In genomic region chr9:83572870-83573269, GRCm38 (mm10) we compare ENCODE assay signal across 14 mouse cellular contexts. TPM values are rescaled to one million over a fixed set of nuclear protein-coding genes. Genes with fewer than 3 reads are reported as not detected.
DNase-seq lines count a peak whose midpoint lies in the region; ATAC-seq lines count a peak whose summit lies in the region.
"Had no signal": no experiment of that assay in that cellular context is flagged by ENCODE, and none has a peak within 500 bp of the region (broad histone marks: within the 10 kb centered on the region; RNA-seq: fewer than 3 reads in every experiment).

No protein-coding gene starts in this region.

- H3K9ac ChIP-seq in heart, embryonic 16.5 days (ENCODE audit: low read length) = no peak overlapping the region
- no peak overlapping the region for H3K9ac ChIP-seq in intestine, embryonic 15.5 days
- H3K9ac ChIP-seq: hindbrain, embryonic 14.5 days; neural tube, embryonic 15.5 days had no signal

- no peak for DNase-seq in heart, postnatal 25 days (ENCODE audit: low spot score)
- DNase-seq in urinary bladder, postnatal 4 days (ENCODE audit: low spot score in 2 of 2) = no peak
- no peak for DNase-seq in layer of hippocampus, adult 18-20 months (ENCODE audit: low spot score in 2 of 2)
- DNase-seq: adrenal gland, adult 8-10 months; cerebellum, adult 9-10 months; liver; thymus, adult 18-20 months had no signal

- WGBS in heart, embryonic 16.5 days = 46% methylated on average over 2 of the region's 2 CpGs
- WGBS in intestine, embryonic 15.5 days = 25% methylated on average over 2 of the region's 2 CpGs

- H3K9me3 ChIP-seq in heart, embryonic 16.5 days (replicated peaks; ENCODE audit: control insufficient read depth, low read length) = no peaks in the 10 kb centered on the region
- no peaks in the 10 kb centered on the region for H3K9me3 ChIP-seq in megakaryocyte, embryonic 14.5 days
- H3K9me3 ChIP-seq in intestine, embryonic 15.5 days = no peaks in the 10 kb centered on the region
- H3K9me3 ChIP-seq: neural tube, embryonic 15.5 days had no signal

- H3K36me3 ChIP-seq in heart, embryonic 16.5 days (ENCODE audit: control insufficient read depth, insufficient read depth) = no peaks in the 10 kb centered on the region
- H3K36me3 ChIP-seq in megakaryocyte, embryonic 14.5 days (replicated peaks; ENCODE audit: low read length) = peaks cover 45% of the 10 kb centered on the region
- no peaks in the 10 kb centered on the region for H3K36me3 ChIP-seq in intestine, embryonic 15.5 days
- H3K36me3 ChIP-seq: neural tube, embryonic 15.5 days had no signal

- H3K27me3 ChIP-seq in heart, embryonic 16.5 days (ENCODE audit: control insufficient read depth, insufficient read depth, low read length) = no peaks in the 10 kb centered on the region
- no peaks in the 10 kb centered on the region for H3K27me3 ChIP-seq in megakaryocyte, embryonic 14.5 days (replicated peaks)
- H3K27me3 ChIP-seq in intestine, embryonic 15.5 days (replicated peaks) = no peaks in the 10 kb centered on the region
- H3K27me3 ChIP-seq: neural tube, embryonic 15.5 days had no signal

- no peak overlapping the region for H3K4me2 ChIP-seq in heart, embryonic 16.5 days (ENCODE audit: low read depth, low read length)
- H3K4me2 ChIP-seq in intestine, embryonic 15.5 days (replicated peaks) = no peak overlapping the region
- H3K4me2 ChIP-seq: hindbrain, embryonic 14.5 days; neural tube, embryonic 15.5 days had no signal

- no peak overlapping the region for H3K4me3 ChIP-seq in heart, embryonic 16.5 days (ENCODE audit: low read length)
- H3K4me3 ChIP-seq in megakaryocyte, embryonic 14.5 days (replicated peaks) = peak overlapping the region; percentile 35
- H3K4me3 ChIP-seq in intestine, embryonic 15.5 days (replicated peaks) = no peak overlapping the region
- H3K4me3 ChIP-seq: erythroblast, embryonic 14.5 days; neural tube, embryonic 15.5 days had no signal

- H3K27ac ChIP-seq in heart, embryonic 16.5 days (ENCODE audit: low read length) = peak overlapping the region; percentile 26
- H3K27ac ChIP-seq in intestine, embryonic 15.5 days = peak overlapping the region; percentile 51
- H3K27ac ChIP-seq: hindbrain, embryonic 14.5 days; neural tube, embryonic 15.5 days had no signal

- peaks cover 25% of the 10 kb centered on the region for H3K4me1 ChIP-seq in heart, embryonic 16.5 days (ENCODE audit: control insufficient read depth, insufficient read depth, low read length)
- peaks cover 90% of the 10 kb centered on the region for H3K4me1 ChIP-seq in megakaryocyte, embryonic 14.5 days
- H3K4me1 ChIP-seq in intestine, embryonic 15.5 days (replicated peaks) = peaks cover 13% of the 10 kb centered on the region

- ATAC-seq in heart, embryonic 16.5 days (replicated peaks; ENCODE audit: extremely low read depth, insufficient read depth, low FRiP score) = no peak
- no peak for ATAC-seq in megakaryocyte, adult 5-6 weeks (ENCODE audit: poor library complexity, severe bottlenecking)
- ATAC-seq in intestine, embryonic 15.5 days = peak; percentile 21; the same call in 1 of the 2 replicates

- intact Hi-C loops in heart, postnatal 25 days (cut with DNase I) = no loop called here

RNA-seq across cellular contexts. Expression of gene Sh3bgrl2, which starts 24.7 kb away (rescaled TPM):
- 11.1 and 11.4 TPM in 2 replicates for polyA plus RNA-seq in heart, embryonic 16.5 days (2015; fragmentation: Nextera tagmentation; extraction: Ambion mirVana)
- 1 to 10 TPM; 3.9 to 4.8 TPM for total RNA-seq in heart, postnatal 25 days (2021)
- 2.9 and 3.8 TPM in 2 replicates for polyA plus RNA-seq in megakaryocyte, embryonic 14.5 days (2012; ENCODE audit: insufficient read depth, low replicate concordance)
- not detected in 2 replicates for total RNA-seq in megakaryocyte, adult 5-6 weeks (2015)
- total RNA-seq in megakaryocyte, adult 5-6 weeks (2017) = 0.11 TPM in 1 of 2 replicates, not detected in the other
- 18.0 and 20.8 TPM in 2 replicates for polyA plus RNA-seq in intestine, embryonic 15.5 days (2015; fragmentation: Nextera tagmentation; extraction: Ambion mirVana)
- 10 to 100 TPM; 28.9 to 33.1 TPM for total RNA-seq in layer of hippocampus, adult 18-20 months (2021)

Comparison
In these comparisons a context has a peak if more than half of its experiments do, and no peak if none do; other contexts are left out.
1. RNA of gene Sh3bgrl2, which starts 24.7 kb away (total RNA-seq): 28.9 to 33.1 TPM in layer of hippocampus, adult 18-20 months; 3.9 to 4.8 TPM in heart, postnatal 25 days and 0.11 TPM in megakaryocyte, adult 5-6 weeks; every median in the first group is over 4 times any median in the second.